Mouse (Mus musculus) spleen, postnatal 14 days (tissue): ENCODE measurements around the gene Rabgap1l.
A peak's percentile ranks its signal among the peaks of the same experiment; 100 is the strongest.
"Not testable (repeated sequence)": the region's sequence is repeated elsewhere in the genome, so short reads cannot be mapped to it uniquely, and the experiment has no call there.

Experiments used
- DNase-seq, 2 experiments: peaks; one replicate each; pipeline ENCODE4 v3.0.0; 2021 to 2022; ENCODE audit warnings: low spot score in 2 of 2

Gene Rabgap1l

DNA sequence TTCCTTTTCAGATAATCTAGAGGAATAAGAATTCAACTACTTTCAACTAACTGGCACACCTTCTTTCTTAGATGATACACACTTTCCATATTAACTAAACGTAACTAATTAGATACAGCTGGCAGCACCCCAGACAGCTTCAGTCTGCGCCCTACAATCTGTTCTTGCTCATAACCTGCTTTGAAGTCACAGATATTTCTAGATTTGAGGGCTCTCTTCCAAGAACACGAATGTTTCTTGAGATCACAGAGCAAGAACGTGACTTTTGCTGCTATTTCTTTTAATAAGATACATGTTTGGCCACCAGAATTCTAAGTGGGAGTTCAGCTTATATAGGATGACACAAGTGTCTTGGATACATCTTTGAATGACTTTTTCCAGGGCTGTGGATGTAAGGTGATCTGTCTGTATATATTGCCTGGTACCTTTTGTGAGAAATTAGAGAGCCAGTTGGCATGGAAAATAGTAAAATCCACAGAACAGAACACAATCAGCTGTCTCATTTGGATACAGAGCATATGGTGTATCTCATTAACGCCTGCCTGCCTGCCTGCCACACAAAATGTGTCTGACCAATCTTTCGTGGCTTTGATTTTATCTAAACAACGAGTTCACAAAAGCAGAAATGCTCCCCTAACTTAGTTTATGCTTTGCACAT, 506.5 kb downstream of the Rabgap1l start:
- no peak for DNase-seq

DNA sequence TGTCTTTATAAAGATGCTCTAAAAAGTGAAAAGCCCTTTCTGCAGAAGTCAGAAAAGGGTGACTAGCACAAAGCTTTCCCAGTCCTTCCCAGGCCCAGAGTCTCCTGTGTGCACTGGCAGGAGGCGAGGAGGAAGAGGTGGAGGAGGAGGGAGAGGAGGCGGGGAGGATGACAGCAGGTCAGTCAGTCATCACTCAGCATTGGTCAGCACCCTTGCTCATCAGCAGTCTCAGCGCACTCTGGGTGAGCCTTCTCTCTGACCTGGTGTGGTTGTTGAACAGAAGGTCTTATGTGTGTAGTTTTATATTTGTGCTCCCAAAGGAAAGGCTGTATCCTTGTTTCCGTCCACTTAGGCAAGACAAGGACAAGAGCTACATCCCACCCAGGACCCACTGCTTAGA, 508.8 kb downstream of the Rabgap1l start:
- no peak for DNase-seq

DNA sequence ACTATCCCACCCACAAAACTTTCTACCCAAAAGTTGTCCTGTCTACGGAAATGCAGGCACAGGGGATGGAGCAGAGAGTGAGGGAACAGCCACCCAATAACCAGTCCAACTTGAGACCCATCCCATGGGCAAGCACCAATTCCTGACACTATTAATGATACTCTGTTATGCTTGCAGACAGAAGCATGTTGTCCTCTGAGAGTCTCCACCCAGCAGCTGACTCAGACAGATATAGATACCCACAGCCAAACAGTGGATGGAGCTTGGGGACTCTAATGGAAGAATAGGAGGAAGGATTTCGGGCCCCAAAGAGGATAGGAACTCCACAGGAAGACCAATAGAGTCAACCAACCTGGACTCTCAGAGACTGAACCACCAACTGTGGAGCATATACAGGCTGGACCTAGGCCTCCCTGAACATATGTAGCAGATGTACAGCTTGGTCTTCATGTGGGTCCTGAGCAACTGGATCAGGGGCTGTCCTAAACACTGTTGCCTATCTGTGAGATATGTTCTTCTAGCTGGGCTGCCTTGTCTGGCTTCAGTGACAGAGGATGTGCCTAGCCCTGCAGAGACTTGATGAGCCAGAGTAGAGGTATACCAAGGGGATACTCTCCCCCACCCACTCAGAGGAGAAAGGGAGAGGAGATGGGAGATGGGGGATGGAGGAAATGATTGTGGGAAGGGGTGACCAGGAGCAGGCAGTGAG, 510.7 kb downstream of the Rabgap1l start:
- DNase-seq, result not testable (repeated sequence)

- no peak for DNase-seq
Observed at GRCm38 (mm10) chr1:160281337-160282084, 511.5 kb downstream of the Rabgap1l start.

- no peak for DNase-seq
Observed at GRCm38 (mm10) chr1:160280603-160281002, 512.4 kb downstream of the Rabgap1l start.

DNA sequence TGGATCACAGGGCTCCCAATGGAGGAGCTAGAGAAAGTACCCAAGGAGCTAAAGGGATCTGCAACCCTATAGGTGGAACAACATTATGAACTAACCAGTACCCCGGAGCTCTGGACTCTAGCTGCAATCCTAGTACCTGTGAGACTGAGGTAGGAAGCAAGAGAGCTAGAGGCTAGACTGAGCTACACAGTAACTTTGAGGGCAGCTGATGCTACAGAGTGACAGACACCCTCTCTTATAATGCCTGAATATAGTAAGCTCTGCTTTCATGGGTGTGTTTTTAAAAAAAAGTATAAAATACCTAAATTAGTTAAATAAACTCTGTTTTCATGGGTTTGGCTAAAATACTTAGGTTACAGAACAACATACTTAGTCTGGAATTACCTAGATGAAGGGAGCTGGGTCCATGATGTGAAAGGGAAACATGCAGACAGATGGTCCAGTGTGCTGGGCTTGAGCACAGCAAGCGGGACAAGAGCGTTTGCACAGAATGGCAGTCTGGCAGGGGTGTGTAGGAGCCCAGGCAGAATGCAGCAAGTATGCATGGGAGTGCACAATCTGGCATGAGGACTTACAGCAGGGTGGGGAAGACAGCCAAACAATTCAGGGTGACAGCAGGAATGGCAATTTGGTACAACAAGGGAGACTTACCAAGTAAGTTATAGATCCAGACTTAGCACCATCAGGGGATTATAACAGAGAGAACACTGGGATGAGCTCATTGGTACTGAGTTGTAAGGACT, 514.9 kb downstream of the Rabgap1l start:
- no peak for DNase-seq

DNA sequence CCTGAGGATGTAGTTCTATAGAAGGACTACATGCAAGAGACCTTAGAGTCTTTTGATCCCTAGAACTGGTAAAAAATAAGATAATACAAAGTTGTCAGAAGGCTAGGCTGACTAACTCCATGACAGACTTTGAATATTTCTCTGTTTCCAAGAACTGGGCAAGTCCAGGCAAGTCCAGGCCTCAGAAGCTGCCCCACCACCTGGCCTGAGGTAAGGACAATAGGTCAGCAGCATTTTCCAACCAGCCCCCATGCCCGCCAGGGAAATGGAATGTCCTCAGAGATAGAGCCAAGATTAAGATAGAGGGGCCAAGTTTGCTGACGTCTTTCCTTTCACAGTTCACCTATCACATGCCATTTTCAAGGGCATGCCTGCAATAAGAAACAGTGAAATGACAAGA, 517.8 kb downstream of the Rabgap1l start:
- no peak for DNase-seq

- no peak for DNase-seq
Observed at GRCm38 (mm10) chr1:160273133-160273743, 519.8 kb downstream of the Rabgap1l start.

GRCm38 (mm10) chr1:160271282-160271967, 521.6 kb downstream of the Rabgap1l start:
- no peak for DNase-seq

- DNase-seq, result peak in 1 of 2 experiments; percentile 12
Observed at GRCm38 (mm10) chr1:160268322-160268721, 524.7 kb downstream of the Rabgap1l start.

GRCm38 (mm10) chr1:160263630-160264346, 529.2 kb downstream of the Rabgap1l start:
- DNase-seq, result no peak

- no peak for DNase-seq
Observed at GRCm38 (mm10) chr1:160263053-160263452, 530.0 kb downstream of the Rabgap1l start.

DNA sequence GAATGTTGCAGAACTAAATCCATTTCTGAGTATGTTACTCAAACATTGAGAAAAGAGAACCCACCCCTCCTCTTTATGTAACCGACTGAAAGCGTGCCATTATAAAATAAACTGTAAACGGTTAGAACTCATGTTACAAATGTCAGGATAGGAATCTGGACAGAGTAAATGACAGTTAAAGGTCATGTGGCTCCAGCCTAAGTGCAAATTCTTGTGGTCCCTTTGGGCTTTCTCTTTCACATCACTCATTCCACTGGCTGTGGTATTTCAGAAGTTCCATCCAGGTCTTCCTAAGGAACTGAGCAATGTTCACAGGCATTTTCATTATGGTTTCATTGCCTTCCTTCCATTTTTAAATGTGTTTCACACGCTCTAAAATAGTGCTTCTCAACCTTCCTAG, 530.6 kb downstream of the Rabgap1l start:
- no peak for DNase-seq

DNA sequence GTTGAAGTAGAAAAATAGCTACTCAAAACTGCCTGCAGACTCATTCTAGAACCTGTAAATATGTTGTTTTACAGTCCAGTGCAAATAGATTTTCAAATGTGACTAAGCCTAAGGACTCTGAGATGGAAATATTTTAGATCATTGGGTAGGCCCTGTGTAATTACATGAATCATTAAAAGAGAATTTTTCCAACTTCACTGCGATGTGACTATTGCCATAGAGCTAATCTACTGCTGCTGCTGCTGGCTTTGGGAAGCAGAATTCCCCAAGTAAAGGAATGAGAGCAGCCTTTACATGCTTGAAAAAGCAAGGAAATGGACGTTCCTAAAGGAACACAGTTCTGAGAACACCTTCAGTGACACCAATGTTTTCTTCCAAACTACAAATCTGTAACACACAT, 531.2 kb downstream of the Rabgap1l start:
- no peak for DNase-seq

DNA sequence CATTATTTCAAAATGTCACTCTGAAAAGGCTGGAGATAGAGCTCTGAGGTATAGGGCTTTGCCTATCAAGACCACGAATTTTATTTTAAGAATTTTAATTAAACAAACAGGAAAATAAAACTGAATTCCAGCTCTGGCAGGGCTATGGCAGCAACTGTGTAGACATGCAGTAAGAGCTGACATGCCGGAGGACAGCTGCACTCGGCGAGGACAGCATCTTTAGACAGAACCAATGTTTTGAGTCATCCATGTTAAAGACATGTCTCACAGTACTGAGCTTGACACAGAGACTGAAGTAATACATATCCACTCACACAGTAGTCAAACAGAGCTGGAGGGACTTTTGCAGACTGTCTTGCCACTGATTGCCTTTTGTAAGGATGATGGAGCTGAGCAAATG, 532.4 kb downstream of the Rabgap1l start:
- no peak for DNase-seq

GRCm38 (mm10) chr1:160259884-160260283, 533.1 kb downstream of the Rabgap1l start:
- no peak for DNase-seq

DNA sequence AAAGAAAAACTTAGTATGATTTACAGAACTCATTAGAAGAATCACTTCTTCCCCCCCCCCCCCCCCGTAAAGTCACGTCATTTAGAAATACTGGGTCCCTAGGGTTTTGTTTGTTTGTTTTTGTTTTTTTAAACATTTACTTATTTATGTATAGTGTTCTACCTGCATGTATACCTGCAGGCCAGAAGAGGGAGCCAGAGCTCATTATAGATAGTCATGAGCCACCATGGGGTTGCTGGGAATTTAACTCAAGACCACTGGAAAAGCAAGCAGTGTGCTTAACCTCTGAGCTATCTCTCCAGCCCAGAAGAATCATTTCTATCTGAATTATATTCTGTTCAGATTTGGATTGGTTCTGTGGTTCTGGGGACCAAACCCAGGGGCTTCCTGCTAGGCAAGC, 539.9 kb downstream of the Rabgap1l start:
- no peak for DNase-seq

GRCm38 (mm10) chr1:160251388-160252007, 541.5 kb downstream of the Rabgap1l start:
- no peak for DNase-seq

GRCm38 (mm10) chr1:160250782-160251181, 542.2 kb downstream of the Rabgap1l start:
- no peak for DNase-seq

- no peak for DNase-seq
Observed at GRCm38 (mm10) chr1:160249786-160250185, 543.2 kb downstream of the Rabgap1l start.
